Mouse (Mus musculus) embryo, embryonic 9.5 days (tissue): ENCODE data around the gene Prn.
A peak's percentile ranks its signal among the peaks of the same experiment; 100 is the strongest.

Experiments used
- DNase-seq: peaks from one replicate; pipeline ENCODE4 v3.0.0-alpha.2; 2017; ENCODE audit errors: extremely low spot score

Prn gene

DNA sequence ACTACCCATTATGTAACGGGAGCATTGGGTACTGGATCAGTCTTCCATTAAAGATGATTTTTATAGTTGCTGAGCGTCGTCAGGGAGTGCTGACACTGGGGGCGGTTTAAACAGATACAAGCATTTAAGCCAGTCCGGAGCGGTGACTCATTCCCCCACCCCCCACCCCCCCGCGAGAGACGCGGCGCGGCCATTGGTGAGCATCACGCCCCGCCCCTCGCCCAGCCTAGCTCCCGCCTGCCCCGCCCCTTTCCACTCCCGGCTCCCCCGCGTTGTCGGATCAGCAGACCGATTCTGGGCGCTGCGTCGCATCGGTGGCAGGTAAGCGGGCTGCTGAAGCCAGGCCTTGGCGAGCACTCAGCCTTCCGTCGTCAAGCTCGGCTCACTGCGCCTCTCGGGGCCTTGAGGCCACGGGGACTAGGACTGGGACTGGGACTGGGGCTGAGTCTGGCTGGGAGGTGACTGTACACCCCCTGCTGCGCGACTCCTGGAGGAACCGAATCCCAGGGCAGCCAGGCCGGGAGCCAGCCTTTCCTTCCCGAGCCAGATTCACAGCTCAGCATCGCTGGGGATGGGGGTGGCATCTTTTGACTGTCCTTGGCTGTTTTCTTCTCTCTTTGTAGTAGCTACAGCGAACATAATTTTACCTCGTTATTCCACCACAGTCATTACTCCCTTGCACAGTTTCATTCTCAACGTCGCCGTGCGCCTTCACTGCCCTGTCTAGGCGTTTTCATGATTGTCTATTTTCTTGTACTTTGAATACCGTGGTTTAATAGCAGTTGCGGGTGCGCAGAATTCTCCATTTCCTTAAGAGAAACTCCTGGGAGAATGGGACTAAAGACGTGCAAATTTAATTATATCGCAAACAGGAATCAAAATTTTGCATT lies at the start of gene Prn, which contains the start of gene Prnp:
TSS of gene Prn (plus strand) at position 275 of the 890 bp plus-strand sequence.
TSS of gene Prnp (plus strand) at position 246 of the 890 bp plus-strand sequence.
- DNase-seq, result peak; percentile 92

DNA sequence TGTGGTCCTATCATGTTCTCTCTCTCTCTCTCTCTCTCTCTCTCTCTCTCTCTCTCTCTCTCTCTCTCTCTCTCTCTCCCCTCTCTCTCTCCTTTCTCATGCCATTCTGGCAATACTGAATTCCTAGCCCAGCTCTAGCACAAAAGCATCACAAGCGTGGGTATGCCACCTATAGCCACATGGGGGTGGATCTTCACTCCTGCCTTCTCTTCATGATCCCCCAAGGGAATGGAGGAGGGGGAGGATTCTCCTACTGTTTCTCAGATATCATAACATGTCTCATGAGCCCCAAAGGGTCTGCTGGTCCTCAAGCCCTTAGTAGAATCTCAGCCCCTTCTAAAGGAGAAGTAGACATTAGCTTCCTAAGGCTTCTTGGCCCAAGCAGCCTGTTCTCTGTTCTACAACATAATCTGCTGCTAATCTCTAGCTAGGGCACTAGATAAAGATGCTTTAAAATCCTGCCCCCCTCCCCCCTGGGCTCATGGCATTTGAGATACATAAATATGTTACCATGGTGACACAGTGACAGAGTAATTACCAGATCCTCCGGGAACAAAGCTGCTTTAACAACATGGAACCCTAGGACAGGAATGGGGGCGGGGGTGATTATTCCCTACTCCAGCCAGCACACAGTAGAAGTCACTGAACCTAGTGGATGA lies 47.0 kb upstream of the Prn start:
- no peak for DNase-seq

DNA sequence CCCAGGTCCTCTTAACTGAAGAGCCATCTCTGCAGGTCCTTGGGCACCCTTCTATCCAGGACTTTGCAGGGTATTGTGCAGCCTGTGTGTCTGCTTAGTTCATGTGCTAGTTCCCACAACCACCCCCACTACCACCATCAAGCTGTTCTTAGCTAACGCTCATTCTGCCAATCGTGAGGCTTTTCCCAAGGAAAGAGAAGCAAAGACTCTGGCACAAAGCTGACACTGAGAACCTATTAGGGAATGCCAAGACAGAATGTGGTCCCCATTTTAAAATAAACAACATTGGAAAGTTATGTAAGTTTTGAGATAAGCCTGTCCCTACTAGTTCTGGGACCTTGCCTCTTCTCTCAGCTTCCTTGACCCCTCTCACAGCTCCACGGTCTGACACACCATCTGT lies 46.3 kb upstream of the Prn start:
- DNase-seq, result no peak

GRCm38 (mm10) chr2:131864262-131864796 lies 45.4 kb upstream of the Prn start:
- DNase-seq, result no peak

DNA sequence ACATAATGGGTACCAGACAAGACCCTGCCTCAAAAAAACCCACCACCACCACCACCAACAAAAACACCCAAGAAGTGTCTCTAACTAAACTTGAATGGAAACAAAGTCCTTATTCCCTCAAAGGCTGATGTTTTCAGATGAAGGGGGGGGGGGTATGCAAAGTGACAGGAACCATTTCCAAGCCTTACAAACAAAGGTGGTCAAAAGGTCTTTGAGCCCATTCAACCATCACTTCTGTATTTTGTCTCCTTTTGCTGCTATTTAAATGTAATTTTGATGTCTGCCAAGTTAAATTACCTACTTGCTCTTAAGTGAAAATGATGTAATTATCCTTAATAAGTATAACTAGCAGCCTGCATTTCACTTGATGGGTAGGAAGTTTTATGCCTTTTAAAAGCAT lies 43.1 kb upstream of the Prn start:
- no peak for DNase-seq

DNA sequence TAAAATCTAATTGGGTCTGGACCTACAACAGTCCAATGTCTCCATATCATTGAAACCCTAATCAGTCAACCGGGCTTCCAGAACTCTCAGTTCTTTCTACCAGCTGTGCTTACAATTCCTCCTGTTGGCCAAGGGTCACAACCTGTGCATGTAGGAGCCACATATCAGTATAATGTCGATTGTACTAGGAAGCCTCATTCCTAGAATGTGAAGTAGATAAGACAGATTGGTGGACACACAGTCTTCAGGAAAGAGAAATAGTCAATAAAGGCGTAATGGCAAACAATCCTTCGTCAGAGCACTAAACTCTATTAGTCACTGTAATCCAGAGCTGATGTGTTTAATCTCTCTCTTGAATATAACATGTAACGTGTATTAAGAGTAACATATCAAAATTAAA lies 40.8 kb upstream of the Prn start:
- no peak for DNase-seq

GRCm38 (mm10) chr2:131873376-131873775 lies 36.4 kb upstream of the Prn start:
- DNase-seq, result no peak

DNA sequence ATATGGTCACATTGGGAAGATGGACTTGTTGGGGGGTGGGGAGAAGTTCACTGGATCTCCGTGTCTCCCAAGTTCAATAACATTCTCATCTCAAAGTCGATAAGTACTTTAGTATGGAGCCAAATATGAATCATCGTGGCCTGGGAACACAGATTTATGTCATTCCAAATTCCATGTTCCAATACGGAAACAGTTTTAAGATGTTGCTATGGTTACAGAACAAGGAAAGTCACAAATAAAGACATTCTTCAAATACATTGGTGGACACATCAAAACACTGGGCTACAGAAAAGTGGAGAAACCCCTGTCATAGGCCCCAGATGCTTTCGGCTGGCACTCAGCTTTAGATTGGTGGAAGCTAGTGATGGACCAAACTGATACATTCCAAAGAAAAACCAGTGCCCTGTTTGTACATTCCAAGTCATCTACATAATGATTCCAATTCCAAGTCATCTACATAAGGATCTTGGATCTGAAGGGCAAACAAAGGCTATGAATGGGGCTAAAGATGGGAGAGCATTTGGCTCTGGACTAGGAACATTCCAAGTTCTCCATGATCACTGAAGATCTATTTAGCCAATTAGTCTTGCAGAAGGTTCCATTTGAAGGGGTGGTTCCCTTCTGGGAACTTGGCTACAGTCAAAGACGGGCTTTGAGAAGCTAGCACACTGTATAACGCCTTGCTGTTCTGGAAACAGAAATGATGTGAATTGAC lies 33.0 kb upstream of the Prn start:
- DNase-seq, result no peak

DNA sequence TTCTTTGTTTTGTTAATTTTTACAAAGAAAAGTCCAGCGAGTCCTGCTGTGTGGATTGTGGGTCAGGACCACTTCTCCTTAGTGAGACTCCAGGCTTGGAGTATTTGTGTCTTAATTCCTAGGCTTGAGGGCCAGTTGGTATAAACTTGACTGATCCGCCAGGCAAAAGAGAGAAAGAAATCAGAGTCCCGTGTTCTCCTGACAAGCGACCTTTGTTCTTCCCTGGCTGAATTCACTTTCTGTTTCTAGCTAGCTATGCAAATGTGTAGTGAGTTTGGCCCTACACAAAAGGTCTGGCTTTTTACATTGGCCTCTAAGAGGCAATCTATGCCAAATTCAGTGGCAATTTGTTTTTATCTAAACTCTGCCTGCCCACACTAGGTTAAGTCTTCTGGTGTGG lies 28.0 kb upstream of the Prn start:
- no peak for DNase-seq

GRCm38 (mm10) chr2:131883136-131883535 lies 26.6 kb upstream of the Prn start:
- no peak for DNase-seq

DNA sequence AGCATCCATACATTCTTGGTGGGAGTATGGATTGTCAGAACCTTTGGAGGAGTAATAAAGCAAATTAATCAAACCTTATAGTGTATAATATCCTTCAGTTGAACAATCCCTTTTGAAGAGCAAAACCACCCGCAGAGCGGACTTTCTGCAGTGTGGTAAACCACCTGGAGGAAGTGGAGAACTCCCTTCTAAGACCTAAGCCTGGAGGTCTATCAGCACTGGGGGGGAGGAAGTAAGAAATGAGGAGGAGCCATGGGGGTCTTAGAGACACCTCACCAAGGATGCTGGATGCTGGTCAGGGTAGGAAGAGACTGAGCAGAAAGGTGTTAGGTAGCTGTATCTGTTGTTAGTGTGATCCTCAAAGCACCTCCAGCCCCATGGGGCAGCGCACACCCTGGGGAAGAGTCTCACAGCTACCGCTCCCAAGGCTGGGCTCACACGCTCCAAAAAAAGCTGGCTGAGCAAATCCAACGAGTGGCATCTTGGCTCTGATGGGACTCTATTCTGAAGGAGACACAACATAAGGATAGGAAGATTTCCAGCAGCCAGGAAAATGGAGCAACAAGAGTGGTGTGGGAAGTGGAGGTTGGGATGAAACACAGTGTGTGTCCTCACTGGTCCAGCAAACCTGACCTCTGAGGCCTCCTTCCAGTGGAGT lies 23.1 kb upstream of the Prn start:
- no peak for DNase-seq

- no peak for DNase-seq
Observed at GRCm38 (mm10) chr2:131888233-131888632, 21.5 kb upstream of the Prn start.

DNA sequence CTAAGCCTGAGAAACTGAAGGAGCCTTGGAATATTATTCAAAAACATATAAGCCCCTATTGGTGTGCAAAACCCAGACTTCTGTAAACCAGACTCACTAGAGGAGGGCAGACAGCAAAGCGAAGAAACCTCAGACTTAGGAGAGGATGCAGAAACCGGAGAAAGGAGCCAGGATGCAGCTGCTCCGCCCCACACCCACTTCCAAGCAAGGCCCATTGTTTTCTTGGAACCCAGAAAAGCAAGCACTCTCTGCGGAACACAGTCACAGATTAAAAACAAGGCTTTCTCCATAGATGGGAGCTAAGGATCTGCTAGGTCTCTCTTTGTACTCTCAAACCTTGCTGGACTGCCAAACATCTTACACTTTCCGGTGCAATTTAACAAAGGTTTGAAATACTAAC lies 17.2 kb upstream of the Prn start:
- no peak for DNase-seq

GRCm38 (mm10) chr2:131895106-131895505 lies 14.7 kb upstream of the Prn start:
- DNase-seq, result no peak

DNA sequence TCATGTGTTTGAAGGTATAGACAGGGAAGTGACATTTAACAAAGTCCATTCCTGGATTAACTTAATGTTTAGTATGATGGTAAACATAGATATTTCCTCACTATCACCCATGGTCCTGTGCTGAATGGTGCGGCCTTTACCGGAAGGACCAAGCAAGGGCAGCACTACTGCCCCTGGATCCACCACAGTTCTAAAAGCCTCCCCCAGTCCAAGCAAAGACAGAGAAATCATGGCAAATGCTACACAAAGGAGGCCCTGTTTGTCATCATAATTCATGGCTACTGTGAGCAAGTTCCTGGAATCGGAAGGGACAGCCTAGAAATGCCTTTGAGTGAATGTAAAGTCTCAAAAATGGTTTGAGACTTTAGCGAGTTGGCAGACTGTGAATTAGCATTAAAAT lies 13.7 kb upstream of the Prn start:
- DNase-seq, result no peak

DNA sequence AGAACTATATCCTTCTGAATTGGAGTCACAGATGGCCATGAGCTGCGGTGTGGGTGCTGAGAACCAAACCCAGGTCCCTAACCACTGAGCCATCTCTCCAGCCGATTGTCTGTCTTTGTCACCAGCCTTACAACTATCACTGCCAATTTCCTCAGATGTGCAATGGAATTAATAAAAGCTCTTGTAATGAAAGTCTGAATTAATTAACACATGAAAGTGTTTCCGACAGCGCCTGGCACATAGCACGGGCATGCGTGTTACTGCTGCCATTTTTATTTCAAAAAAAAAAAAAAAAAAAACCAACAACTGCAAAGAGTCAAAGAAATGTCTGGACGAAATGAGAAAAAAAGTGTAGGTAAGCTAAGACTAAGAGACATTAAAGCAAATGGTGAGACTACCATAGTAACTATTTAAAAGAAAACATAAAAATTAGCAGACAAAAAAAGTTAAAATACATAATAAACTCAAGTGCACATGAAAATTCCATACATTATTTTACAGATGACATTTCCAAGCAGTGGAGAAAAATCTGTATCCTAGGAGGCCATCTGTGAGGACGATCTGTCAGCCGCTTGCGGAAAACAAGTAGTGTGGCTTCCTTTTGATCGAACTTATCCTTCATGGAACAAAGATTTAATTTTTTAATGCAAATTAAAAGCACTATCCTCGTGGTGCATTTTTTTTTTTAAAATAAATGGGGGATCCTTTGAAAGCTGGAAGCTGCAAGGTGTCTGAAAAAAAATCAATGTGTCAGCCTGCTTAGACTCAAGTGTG lies 12.2 kb upstream of the Prn start:
- DNase-seq, result no peak

DNA sequence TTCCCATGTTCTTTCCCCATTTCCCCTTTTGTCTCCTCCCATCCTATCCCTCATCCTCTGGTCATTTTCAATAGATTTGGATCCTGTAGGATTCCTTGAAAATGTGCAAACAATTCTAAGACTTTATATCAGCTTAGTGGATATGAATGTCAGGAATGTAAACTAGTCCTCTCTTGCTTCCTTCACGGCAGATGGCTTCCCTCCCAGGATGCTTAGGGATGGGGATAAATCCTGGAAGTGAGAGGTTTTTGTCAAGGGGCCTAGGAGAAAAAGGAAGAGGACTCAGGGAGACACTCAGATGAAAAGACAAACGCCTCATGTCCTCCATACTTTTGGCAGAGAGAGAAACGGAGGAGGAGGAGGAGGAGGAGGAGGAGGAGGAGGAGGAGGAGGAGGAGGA lies 7.3 kb upstream of the Prn start:
- no peak for DNase-seq

- DNase-seq, result no peak
Observed at GRCm38 (mm10) chr2:131902867-131903266, 6.9 kb upstream of the Prn start.

GRCm38 (mm10) chr2:131905025-131905424 lies 4.7 kb upstream of the Prn start:
- DNase-seq, result no peak

DNA sequence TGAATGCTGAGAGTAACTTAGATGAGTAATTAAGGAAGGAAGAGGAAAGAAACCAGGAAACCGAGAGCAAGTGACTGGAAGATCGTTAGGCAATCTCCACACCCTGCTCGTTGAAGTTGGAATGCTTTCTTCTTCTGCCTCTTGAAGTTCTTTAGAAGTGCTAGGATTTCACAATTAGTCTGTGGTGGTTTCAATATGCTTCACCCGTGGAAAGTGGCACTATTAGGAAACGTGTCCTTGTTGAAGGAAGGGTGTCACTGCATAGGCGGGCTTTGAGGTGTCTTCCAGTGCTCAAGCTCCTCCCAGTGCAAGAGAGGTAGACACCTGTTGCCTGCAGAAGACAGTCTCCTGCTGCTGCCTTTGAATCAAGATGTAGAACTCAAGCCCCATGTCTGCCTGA lies 4.0 kb upstream of the Prn start:
- DNase-seq, result no peak

DNA sequence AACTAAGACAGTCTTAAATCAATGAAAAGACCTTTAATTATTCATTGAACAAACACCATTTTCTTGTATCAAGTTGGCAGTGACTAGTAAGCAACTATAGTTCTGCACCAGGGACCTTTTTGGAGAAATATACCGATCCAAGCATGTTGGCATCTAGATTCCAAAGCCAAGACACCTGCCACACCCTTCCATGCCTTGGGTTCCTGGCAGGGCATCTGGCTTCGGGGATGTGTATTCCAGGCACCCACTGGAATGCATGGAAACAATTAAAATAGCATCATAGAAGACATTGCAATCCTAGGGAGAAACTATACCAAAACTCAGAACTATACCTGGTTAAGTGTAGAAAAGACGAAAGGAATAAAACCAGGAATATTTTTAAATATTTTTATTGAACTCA lies 3.5 kb upstream of the Prn start:
- no peak for DNase-seq
